Mouse (Mus musculus): ENCODE results near the gene Atp10a. TPM values are rescaled to one million over a fixed set of nuclear protein-coding genes. Genes with fewer than 3 reads are reported as not detected.
"Not testable (repeated sequence)": the region's sequence is repeated elsewhere in the genome, so short reads cannot be mapped to it uniquely, and the experiment has no call there.

Atp10a gene
- polyA plus RNA-seq, 1 experiment, result 1.9 TPM

- Histone ChIP-seq H3K27me3 (ENCODE audit: control insufficient read depth, insufficient read depth, low read length) (no peaks in the 10 kb centered on the region), H3K27ac (ENCODE audit: insufficient read depth, low read depth, low read length) (no peak overlapping the region), H3K36me3 (ENCODE audit: control insufficient read depth, insufficient read depth, low read length) (no peaks in the 10 kb centered on the region), H3K4me1 (ENCODE audit: control insufficient read depth, insufficient read depth, insufficient read length, low read length) (no peaks in the 10 kb centered on the region), H3K4me3 (ENCODE audit: low read depth, low read length) (no peak overlapping the region)
- TF ChIP-seq CTCF (IDR thresholded peaks at IDR 0.05; ENCODE audit: extremely low read depth, insufficient read length, insufficient replicate concordance, low read depth, low read length), result no peak
- no peak for TF ChIP-seq POLR2A (IDR thresholded peaks at IDR 0.05; ENCODE audit: low read depth, low read length)
- 54% methylated on average over 7 of the region's 7 CpGs for WGBS
Measured at GRCm38 (mm10) chr7:58788424-58789261, 132.7 kb downstream of the Atp10a start.

DNA sequence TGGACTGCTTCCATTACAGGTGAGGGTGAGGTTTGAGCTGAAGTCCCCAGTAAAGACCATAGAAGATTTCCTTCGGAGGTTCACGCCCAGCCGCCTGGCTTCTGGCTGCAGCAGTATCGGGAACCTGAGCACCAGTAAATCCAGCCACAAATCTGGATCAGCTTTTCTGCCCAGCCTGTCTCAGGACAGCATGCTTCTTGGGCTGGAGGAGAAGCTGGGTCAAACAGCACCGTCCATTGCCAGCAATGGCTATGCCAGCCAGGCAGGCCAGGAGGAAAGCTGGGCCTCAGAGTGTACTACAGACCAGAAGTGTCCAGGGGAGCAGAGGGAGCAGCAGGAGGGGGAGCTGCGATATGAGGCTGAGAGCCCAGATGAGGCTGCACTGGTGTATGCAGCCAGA lies 141.3 kb downstream of the Atp10a start:
- Histone ChIP-seq H3K27me3 (ENCODE audit: control insufficient read depth, insufficient read depth, low read length) (no peaks in the 10 kb centered on the region), H3K27ac (ENCODE audit: insufficient read depth, low read depth, low read length) (no peak overlapping the region), H3K4me3 (ENCODE audit: low read depth, low read length) (no peak overlapping the region), H3K36me3 (ENCODE audit: control insufficient read depth, insufficient read depth, low read length) (no peaks in the 10 kb centered on the region), H3K4me1 (ENCODE audit: control insufficient read depth, insufficient read depth, insufficient read length, low read length) (no peaks in the 10 kb centered on the region)
- TF ChIP-seq POLR2A (IDR thresholded peaks at IDR 0.05; ENCODE audit: low read depth, low read length) (no peak), CTCF (IDR thresholded peaks at IDR 0.05; ENCODE audit: extremely low read depth, insufficient read length, insufficient replicate concordance, low read depth, low read length) (no peak)
- 90% methylated on average over 6 of the region's 6 CpGs for WGBS

GRCm38 (mm10) chr7:58800916-58801315 lies 144.9 kb downstream of the Atp10a start:
- no peak overlapping the region for H3K4me3 ChIP-seq (ENCODE audit: low read depth, low read length)
- TF ChIP-seq POLR2A (IDR thresholded peaks at IDR 0.05; ENCODE audit: low read depth, low read length), result no peak
- TF ChIP-seq CTCF (IDR thresholded peaks at IDR 0.05; ENCODE audit: extremely low read depth, insufficient read length, insufficient replicate concordance, low read depth, low read length), result no peak
- H3K36me3 ChIP-seq (ENCODE audit: control insufficient read depth, insufficient read depth, low read length), result no peaks in the 10 kb centered on the region
- 85% methylated on average over 7 of the region's 7 CpGs for WGBS
- no peak overlapping the region for H3K27ac ChIP-seq (ENCODE audit: insufficient read depth, low read depth, low read length)
- no peaks in the 10 kb centered on the region for H3K27me3 ChIP-seq (ENCODE audit: control insufficient read depth, insufficient read depth, low read length)
- no peaks in the 10 kb centered on the region for H3K4me1 ChIP-seq (ENCODE audit: control insufficient read depth, insufficient read depth, insufficient read length, low read length)

DNA sequence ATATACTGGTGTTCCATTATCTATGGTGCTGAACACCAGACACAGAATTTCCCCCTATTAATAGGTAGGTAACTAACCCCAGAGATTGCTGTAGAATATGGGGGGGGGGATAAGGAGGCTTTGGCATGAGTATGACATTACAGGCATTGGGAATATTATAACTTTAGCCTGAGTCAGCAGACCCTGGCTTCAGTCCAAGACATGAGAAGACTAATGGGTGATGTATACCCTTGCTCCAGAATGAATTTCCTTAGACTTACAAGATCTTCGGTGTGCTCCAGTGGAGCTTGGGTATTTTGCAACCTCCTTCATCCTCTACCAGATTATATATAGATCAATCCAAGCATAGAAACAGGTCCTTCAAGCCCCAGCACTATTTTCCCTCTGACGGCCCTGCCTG lies 145.8 kb downstream of the Atp10a start:
- no peaks in the 10 kb centered on the region for H3K36me3 ChIP-seq (ENCODE audit: control insufficient read depth, insufficient read depth, low read length)
- TF ChIP-seq CTCF (IDR thresholded peaks at IDR 0.05; ENCODE audit: extremely low read depth, insufficient read length, insufficient replicate concordance, low read depth, low read length) (no peak), POLR2A (IDR thresholded peaks at IDR 0.05; ENCODE audit: low read depth, low read length) (no peak)
- WGBS, result 76% methylated on average over 2 of the region's 2 CpGs
- H3K4me3 ChIP-seq (ENCODE audit: low read depth, low read length), result no peak overlapping the region
- no peak overlapping the region for H3K27ac ChIP-seq (ENCODE audit: insufficient read depth, low read depth, low read length)
- no peaks in the 10 kb centered on the region for H3K4me1 ChIP-seq (ENCODE audit: control insufficient read depth, insufficient read depth, insufficient read length, low read length)
- H3K27me3 ChIP-seq (ENCODE audit: control insufficient read depth, insufficient read depth, low read length), result no peaks in the 10 kb centered on the region

DNA sequence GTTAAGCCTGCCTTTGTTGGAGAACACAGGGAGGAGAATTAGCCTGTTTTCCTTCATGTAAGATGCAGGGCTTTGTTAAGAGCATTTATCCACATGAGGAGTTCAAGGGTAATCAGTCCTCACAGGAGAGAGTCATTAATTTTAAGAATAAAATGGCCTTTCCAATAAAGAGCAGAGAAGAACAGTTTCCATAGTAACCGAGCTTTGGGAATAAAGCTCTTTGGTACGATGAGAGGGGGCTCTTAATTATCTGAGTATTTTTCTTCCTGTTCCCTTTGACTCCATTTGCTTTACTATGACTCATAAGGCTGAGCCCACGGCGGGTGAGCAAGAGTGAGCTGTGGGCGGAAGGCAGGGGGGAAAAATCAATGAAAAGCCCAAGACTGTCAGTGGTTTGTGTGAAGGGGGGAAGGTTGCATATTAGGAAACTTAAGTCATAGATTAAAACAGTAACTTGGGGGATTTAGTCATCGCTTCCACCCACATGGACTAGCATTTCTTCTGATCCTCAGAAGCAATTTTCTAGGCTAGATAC lies 166.2 kb downstream of the Atp10a start:
- WGBS, result 43% methylated on average over 6 of the region's 6 CpGs
- H3K36me3 ChIP-seq (ENCODE audit: control insufficient read depth, insufficient read depth, low read length), result no peaks in the 10 kb centered on the region
- H3K4me1 ChIP-seq (ENCODE audit: control insufficient read depth, insufficient read depth, insufficient read length, low read length), result no peaks in the 10 kb centered on the region
- no peak for TF ChIP-seq POLR2A (IDR thresholded peaks at IDR 0.05; ENCODE audit: low read depth, low read length)
- no peak for TF ChIP-seq CTCF (IDR thresholded peaks at IDR 0.05; ENCODE audit: extremely low read depth, insufficient read length, insufficient replicate concordance, low read depth, low read length)
- no peak overlapping the region for H3K27ac ChIP-seq (ENCODE audit: insufficient read depth, low read depth, low read length)
- H3K27me3 ChIP-seq (ENCODE audit: control insufficient read depth, insufficient read depth, low read length), result no peaks in the 10 kb centered on the region
- no peak overlapping the region for H3K4me3 ChIP-seq (ENCODE audit: low read depth, low read length)

DNA sequence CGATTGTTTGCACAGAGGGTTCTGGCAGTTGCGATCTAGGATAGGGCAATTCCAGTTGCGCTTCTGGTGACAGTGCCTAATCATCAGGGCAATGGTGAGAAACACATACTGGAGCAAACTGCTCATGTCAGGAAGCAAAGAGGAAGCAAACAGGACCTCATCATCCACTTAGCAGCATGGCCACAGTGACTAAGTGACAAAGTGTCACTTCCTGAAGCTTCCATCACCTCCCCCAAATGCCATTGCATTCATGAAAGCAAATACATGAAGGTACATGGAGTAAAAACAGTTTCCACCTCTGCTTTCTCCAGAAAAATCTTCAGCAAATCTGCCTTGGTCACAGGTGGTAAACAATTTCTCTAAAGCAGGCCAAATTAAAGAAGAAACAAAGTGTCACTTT lies 168.7 kb downstream of the Atp10a start:
- Histone ChIP-seq H3K27me3 (ENCODE audit: control insufficient read depth, insufficient read depth, low read length) (no peaks in the 10 kb centered on the region), H3K4me3 (ENCODE audit: low read depth, low read length) (no peak overlapping the region), H3K36me3 (ENCODE audit: control insufficient read depth, insufficient read depth, low read length) (no peaks in the 10 kb centered on the region), H3K4me1 (ENCODE audit: control insufficient read depth, insufficient read depth, insufficient read length, low read length) (no peaks in the 10 kb centered on the region; the same call in 1 of the 2 replicates), H3K27ac (ENCODE audit: insufficient read depth, low read depth, low read length) (no peak overlapping the region)
- WGBS, result 86% methylated on average over 3 of the region's 3 CpGs
- TF ChIP-seq CTCF (IDR thresholded peaks at IDR 0.05; ENCODE audit: extremely low read depth, insufficient read length, insufficient replicate concordance, low read depth, low read length) (no peak), POLR2A (IDR thresholded peaks at IDR 0.05; ENCODE audit: low read depth, low read length) (no peak)

GRCm38 (mm10) chr7:58829111-58829510 lies 173.1 kb downstream of the Atp10a start:
- Histone ChIP-seq H3K36me3 (ENCODE audit: control insufficient read depth, insufficient read depth, low read length) (no peaks in the 10 kb centered on the region), H3K4me3 (ENCODE audit: low read depth, low read length) (no peak overlapping the region), H3K4me1 (ENCODE audit: control insufficient read depth, insufficient read depth, insufficient read length, low read length) (no peaks in the 10 kb centered on the region; the same call in 1 of the 2 replicates), H3K27ac (ENCODE audit: insufficient read depth, low read depth, low read length) (no peak overlapping the region), H3K27me3 (ENCODE audit: control insufficient read depth, insufficient read depth, low read length) (no peaks in the 10 kb centered on the region)
- TF ChIP-seq CTCF (IDR thresholded peaks at IDR 0.05; ENCODE audit: extremely low read depth, insufficient read length, insufficient replicate concordance, low read depth, low read length), result no peak
- TF ChIP-seq POLR2A (IDR thresholded peaks at IDR 0.05; ENCODE audit: low read depth, low read length), result no peak
- 43% methylated on average over 5 of the region's 5 CpGs for WGBS

GRCm38 (mm10) chr7:58836855-58837606 lies 181.1 kb downstream of the Atp10a start:
- 85% methylated on average over 32 of the region's 32 CpGs for WGBS
- H3K4me3 ChIP-seq (ENCODE audit: low read depth, low read length), result not testable (repeated sequence)

More at GRCm38 (mm10) chr7:58836855-58837606, 181.1 kb downstream of the Atp10a start:
- not testable (repeated sequence) for H3K27ac ChIP-seq (ENCODE audit: insufficient read depth, low read depth, low read length); H3K27me3 ChIP-seq (ENCODE audit: control insufficient read depth, insufficient read depth, low read length); H3K4me1 ChIP-seq (ENCODE audit: control insufficient read depth, insufficient read depth, insufficient read length, low read length); H3K36me3 ChIP-seq (ENCODE audit: control insufficient read depth, insufficient read depth, low read length)
